Mouse (Mus musculus): Measurements from ENCODE around the gene Uba7. TPM values are rescaled to one million over a fixed set of nuclear protein-coding genes. Genes with fewer than 3 reads are reported as not detected.

The Uba7 gene
- polyA plus RNA-seq (2017; shearing (Covaris generic)) = 100 to 1,000 TPM; 200 to 283 TPM

GRCm38 (mm10) chr9:107975399-107976386, at the start of gene Uba7:
Gene Uba7, plus strand, starts transcription at chr9:107975505.

GRCm38 (mm10) chr9:107928169-107928568, 47.1 kb upstream of the Uba7 start, which contains the start of gene Actl11:
Gene Actl11, plus strand, starts transcription at chr9:107928469.

GRCm38 (mm10) chr9:107935374-107935773, 39.9 kb upstream of the Uba7 start, which contains the start of gene Camkv:
Gene Camkv, plus strand, starts transcription at chr9:107935674.

GRCm38 (mm10) chr9:107949922-107950235, 25.4 kb upstream of the Uba7 start, which contains the start of gene Traip:
Gene Traip, plus strand, starts transcription at chr9:107950136.

GRCm38 (mm10) chr9:107982681-107983346, 7.5 kb downstream of the Uba7 start, which contains the start of gene Gm20661:
Gene Gm20661, plus strand, starts transcription at chr9:107983058.

GRCm38 (mm10) chr9:107985131-107986119, 10.1 kb downstream of the Uba7 start, which contains the start of gene Inka1:
Gene Inka1, minus strand, starts transcription at chr9:107985879.

GRCm38 (mm10) chr9:107992197-107992596, 16.9 kb downstream of the Uba7 start, which contains the start of gene Cdhr4:
Gene Cdhr4, plus strand, starts transcription at chr9:107992497.

GRCm38 (mm10) chr9:107996049-107996448, 20.7 kb downstream of the Uba7 start, which contains the start of gene Gm20662:
Gene Gm20662, plus strand, starts transcription at chr9:107996349.

GRCm38 (mm10) chr9:108001922-108002770, 26.8 kb downstream of the Uba7 start, which contains the start of gene Ip6k1:
Gene Ip6k1, plus strand, starts transcription at chr9:108002501.

Other genes starting within 250 kb of the Uba7 start
- 100 to 1,000 TPM; 250 to 272 TPM for gene Rbm5, start 204.5 kb upstream of the Uba7 start, polyA plus RNA-seq (2017; shearing (Covaris generic))
- gene Rbm6, start 102.3 kb upstream of the Uba7 start, polyA plus RNA-seq (2017; shearing (Covaris generic)) = 10 to 100 TPM; 72.7 to 84.1 TPM
- 10 to 100 TPM; 15.3 to 27.2 TPM for gene Mon1a, start 87.4 kb upstream of the Uba7 start, polyA plus RNA-seq (2017; shearing (Covaris generic))
- not detected for gene Mst1r, start 68.6 kb upstream of the Uba7 start, polyA plus RNA-seq (2017; shearing (Covaris generic))
- gene Actl11, start 47.0 kb upstream of the Uba7 start, polyA plus RNA-seq (2017; shearing (Covaris generic)) = not detected
- gene Camkv, start 39.8 kb upstream of the Uba7 start, polyA plus RNA-seq (2017; shearing (Covaris generic)) = under 1 TPM in 1 of 2 experiments, not detected in 1; 0.60 TPM
- gene Traip, start 25.4 kb upstream of the Uba7 start, polyA plus RNA-seq (2017; shearing (Covaris generic)) = 1 to 10 TPM; 6.5 to 7.3 TPM
- under 1 TPM in 1 of 2 experiments, not detected in 1; 0.38 TPM for gene Gm20661, start 7.6 kb downstream of the Uba7 start, polyA plus RNA-seq (2017; shearing (Covaris generic))
- 1 to 10 TPM; 1.1 to 3.2 TPM for gene Inka1, start 10.4 kb downstream of the Uba7 start, polyA plus RNA-seq (2017; shearing (Covaris generic))
- 1 to 10 TPM in 1 of 2 experiments, under 1 TPM in 1; 0.26 to 4.9 TPM for gene Cdhr4, start 17.0 kb downstream of the Uba7 start, polyA plus RNA-seq (2017; shearing (Covaris generic))
- under 1 TPM in 1 of 2 experiments, not detected in 1; 0.15 TPM for gene Gm20662, start 20.8 kb downstream of the Uba7 start, polyA plus RNA-seq (2017; shearing (Covaris generic))
- 100 to 1,000 TPM in 1 of 2 experiments, 10 to 100 TPM in 1; 86.8 to 112 TPM for gene Ip6k1, start 27.0 kb downstream of the Uba7 start, polyA plus RNA-seq (2017; shearing (Covaris generic))
- 10 to 100 TPM; 28.8 to 40.7 TPM for gene Gmppb, start 73.7 kb downstream of the Uba7 start, polyA plus RNA-seq (2017; shearing (Covaris generic))
- gene Amigo3, start 77.7 kb downstream of the Uba7 start, polyA plus RNA-seq (2017; shearing (Covaris generic)) = 1 to 10 TPM; 3.1 to 3.9 TPM
- 1 to 10 TPM; 1.9 to 2.6 TPM for gene Mst1, start 104.9 kb downstream of the Uba7 start, polyA plus RNA-seq (2017; shearing (Covaris generic))
- gene Rnf123, start 107.8 kb downstream of the Uba7 start, polyA plus RNA-seq (2017; shearing (Covaris generic)) = 100 to 1,000 TPM; 113 to 120 TPM
- gene Apeh, start 119.1 kb downstream of the Uba7 start, polyA plus RNA-seq (2017; shearing (Covaris generic)) = 100 to 1,000 TPM in 1 of 2 experiments, 10 to 100 TPM in 1; 68.9 to 107 TPM
- under 1 TPM; 0.18 to 0.83 TPM for gene Bsn, start 214.9 kb downstream of the Uba7 start, polyA plus RNA-seq (2017; shearing (Covaris generic))